Mouse (Mus musculus) heart, embryonic 12.5 days (tissue): ENCODE results near the gene Itgax. TPM values are rescaled to one million over a fixed set of nuclear protein-coding genes. Genes with fewer than 3 reads are reported as not detected.

Experiments
- ATAC-seq: fragments of 200-750 bp; cut with Nextera tagmentation; 2 replicates; pipeline ENCODE4 v1.8.0; 2017; ENCODE audit warnings: moderate TSS enrichment, moderate library complexity; ENCODE audit not compliant: insufficient number of reproducible peaks, low FRiP score
- H3K27ac ChIP-seq: fragments of 300-500 bp; sonication (generic); 2 replicates; pipeline ENCODE4 v1.5.1; 2016; ENCODE audit warnings: mild to moderate bottlenecking, moderate library complexity; ENCODE audit not compliant: poor library complexity, severe bottlenecking
- H3K27me3 ChIP-seq: fragments of 300-500 bp; sonication (generic); replicated peaks from 2 replicates; pipeline ENCODE4 v1.6.1; 2016; ENCODE audit warnings: mild to moderate bottlenecking, moderate library complexity
- H3K36me3 ChIP-seq: fragments of 300-500 bp; sonication (generic); 2 replicates; pipeline ENCODE4 v1.6.1; 2016; ENCODE audit warnings: mild to moderate bottlenecking, moderate library complexity
- H3K4me1 ChIP-seq: fragments of 300-500 bp; sonication (generic); replicated peaks from 2 replicates; pipeline ENCODE4 v1.6.1; 2016; ENCODE audit warnings: mild to moderate bottlenecking
- H3K4me2 ChIP-seq: fragments of 300-500 bp; sonication (generic); 2 replicates; pipeline ENCODE4 v1.6.1; 2016; ENCODE audit warnings: mild to moderate bottlenecking, moderate library complexity
- H3K4me3 ChIP-seq: fragments of 300-500 bp; sonication (generic); 2 replicates; pipeline ENCODE4 v1.5.1; 2016; ENCODE audit warnings: mild to moderate bottlenecking
- H3K9ac ChIP-seq: fragments of 300-500 bp; sonication (generic); 2 replicates; pipeline ENCODE4 v1.6.1; 2016; ENCODE audit warnings: mild to moderate bottlenecking, moderate library complexity
- H3K9me3 ChIP-seq: fragments of 300-500 bp; sonication (generic); replicated peaks from 2 replicates; pipeline ENCODE4 v1.6.1; 2016; ENCODE audit warnings: mild to moderate bottlenecking, moderate library complexity
- WGBS: fragments of 180-500 bp; shearing (Covaris S2); methylation state at CpG from one replicate; pipeline ENCODE4 v1.1.7; 2016; 5-methylcytosine and 5-hydroxymethylcytosine counted together
- polyA plus RNA-seq: library from polyadenylated mRNA; unstranded; fragments of >200 nt; fragmentation: Nextera tagmentation; extraction: Ambion mirVana; gene quantifications from 2 replicates; pipeline ENCODE4 v1.2.1, GENCODE M21; 2016

Gene Itgax
- 0.04 and 0.19 TPM in 2 replicates for polyA plus RNA-seq

GRCm38 (mm10) chr7:128128741-128129720 lies at the start of gene Itgax:
TSS of gene Itgax (plus strand) at chr7:128129547.
- Histone ChIP-seq H3K36me3 (no peaks in the 10 kb centered on the region), H3K9ac (no peak within 1 kb of the TSS), H3K4me3 (no peak within 1 kb of the TSS), H3K9me3 (no peaks in the 10 kb centered on the region), H3K4me1 (peaks cover 19% of the 10 kb centered on the region), H3K27me3 (no peaks in the 10 kb centered on the region), H3K4me2 (no peak within 1 kb of the TSS), H3K27ac (no peak within 1 kb of the TSS)
- no peak for ATAC-seq
- WGBS: 66% methylated on average over 8 of the region's 8 CpGs

GRCm38 (mm10) chr7:128080012-128080411 lies 49.3 kb upstream of the Itgax start:
- H3K9me3 ChIP-seq: no peaks in the 10 kb centered on the region
- no peak overlapping the region for H3K4me2 ChIP-seq
- H3K4me3 ChIP-seq: no peak overlapping the region
- H3K9ac ChIP-seq: no peak overlapping the region
- H3K36me3 ChIP-seq: no peaks in the 10 kb centered on the region
- 78% methylated on average over 8 of the region's 8 CpGs for WGBS
- 0 out of 2 replicates have a peak, but pooled peaks cover 3% of the 10 kb centered on the region for H3K27me3 ChIP-seq
- H3K27ac ChIP-seq: no peak overlapping the region
- no peaks in the 10 kb centered on the region for H3K4me1 ChIP-seq
- ATAC-seq: no peak

GRCm38 (mm10) chr7:128089141-128089540 lies 40.2 kb upstream of the Itgax start:
- Histone ChIP-seq H3K4me3 (no peak overlapping the region), H3K27ac (no peak overlapping the region), H3K27me3 (0 out of 2 replicates have a peak, but pooled peaks cover 3% of the 10 kb centered on the region), H3K4me2 (no peak overlapping the region), H3K36me3 (no peaks in the 10 kb centered on the region), H3K9ac (no peak overlapping the region), H3K9me3 (no peaks in the 10 kb centered on the region), H3K4me1 (no peaks in the 10 kb centered on the region)
- WGBS: 80% methylated on average over 7 of the region's 7 CpGs
- ATAC-seq: no peak

GRCm38 (mm10) chr7:128098135-128098534 lies 31.2 kb upstream of the Itgax start:
- no peak overlapping the region for H3K4me2 ChIP-seq
- H3K9ac ChIP-seq: no peak overlapping the region
- ATAC-seq: no peak
- no peaks in the 10 kb centered on the region for H3K9me3 ChIP-seq
- WGBS: 71% methylated on average over 1 of the region's 1 CpGs
- H3K4me1 ChIP-seq: no peaks in the 10 kb centered on the region
- no peak overlapping the region for H3K27ac ChIP-seq
- no peaks in the 10 kb centered on the region for H3K36me3 ChIP-seq
- H3K4me3 ChIP-seq: no peak overlapping the region
- no peaks in the 10 kb centered on the region for H3K27me3 ChIP-seq

- Histone ChIP-seq H3K4me2 (no peak overlapping the region), H3K9me3 (no peaks in the 10 kb centered on the region), H3K4me3 (no peak overlapping the region), H3K36me3 (no peaks in the 10 kb centered on the region), H3K27ac (no peak overlapping the region), H3K9ac (no peak overlapping the region), H3K27me3 (no peaks in the 10 kb centered on the region), H3K4me1 (no peaks in the 10 kb centered on the region)
- no peak for ATAC-seq
- WGBS: 77% methylated on average over 2 of the region's 2 CpGs
Measured at GRCm38 (mm10) chr7:128100742-128101357, 28.5 kb upstream of the Itgax start.

- no peak overlapping the region for H3K4me2 ChIP-seq
- H3K9me3 ChIP-seq: no peaks in the 10 kb centered on the region
- no peak overlapping the region for H3K4me3 ChIP-seq
- no peak overlapping the region for H3K9ac ChIP-seq
- no peaks in the 10 kb centered on the region for H3K36me3 ChIP-seq
- H3K27me3 ChIP-seq: no peaks in the 10 kb centered on the region
- H3K27ac ChIP-seq: no peak overlapping the region
- H3K4me1 ChIP-seq: no peaks in the 10 kb centered on the region
- 51% methylated on average over 4 of the region's 4 CpGs for WGBS
- ATAC-seq: no peak
Measured at GRCm38 (mm10) chr7:128105246-128105645, 24.1 kb upstream of the Itgax start.

GRCm38 (mm10) chr7:128107462-128107861 lies 21.9 kb upstream of the Itgax start:
- Histone ChIP-seq H3K9ac (no peak overlapping the region), H3K9me3 (no peaks in the 10 kb centered on the region), H3K36me3 (no peaks in the 10 kb centered on the region), H3K4me3 (no peak overlapping the region), H3K27me3 (no peaks in the 10 kb centered on the region), H3K4me1 (no peaks in the 10 kb centered on the region), H3K27ac (no peak overlapping the region), H3K4me2 (no peak overlapping the region)
- WGBS: 82% methylated on average over 7 of the region's 7 CpGs
- ATAC-seq: no peak

GRCm38 (mm10) chr7:128110314-128110713 lies 19.0 kb upstream of the Itgax start:
- no peaks in the 10 kb centered on the region for H3K9me3 ChIP-seq
- H3K9ac ChIP-seq: no peak overlapping the region
- H3K36me3 ChIP-seq: no peaks in the 10 kb centered on the region
- no peak overlapping the region for H3K4me2 ChIP-seq
- 59% methylated on average over 2 of the region's 2 CpGs for WGBS
- peaks cover 3% of the 10 kb centered on the region; the same call in 1 of the 2 replicates for H3K27me3 ChIP-seq
- no peak overlapping the region for H3K27ac ChIP-seq
- no peak overlapping the region for H3K4me3 ChIP-seq
- ATAC-seq: no peak
- no peaks in the 10 kb centered on the region for H3K4me1 ChIP-seq

GRCm38 (mm10) chr7:128112131-128112530 lies 17.2 kb upstream of the Itgax start:
- WGBS: 85% methylated on average over 11 of the region's 11 CpGs
- Histone ChIP-seq H3K27ac (no peak overlapping the region), H3K4me1 (no peaks in the 10 kb centered on the region), H3K36me3 (no peaks in the 10 kb centered on the region), H3K9ac (no peak overlapping the region), H3K27me3 (peaks cover 3% of the 10 kb centered on the region; the same call in 1 of the 2 replicates), H3K4me3 (no peak overlapping the region), H3K9me3 (no peaks in the 10 kb centered on the region), H3K4me2 (no peak overlapping the region)
- no peak for ATAC-seq

- no peak overlapping the region for H3K27ac ChIP-seq
- ATAC-seq: no peak
- no peaks in the 10 kb centered on the region for H3K36me3 ChIP-seq
- no peak overlapping the region for H3K4me2 ChIP-seq
- WGBS: 91% methylated on average over 11 of the region's 11 CpGs
- H3K9me3 ChIP-seq: no peaks in the 10 kb centered on the region
- H3K9ac ChIP-seq: no peak overlapping the region
- no peaks in the 10 kb centered on the region for H3K4me1 ChIP-seq
- H3K27me3 ChIP-seq: peaks cover 3% of the 10 kb centered on the region; the same call in 1 of the 2 replicates
- H3K4me3 ChIP-seq: no peak overlapping the region
Measured at GRCm38 (mm10) chr7:128114371-128115105, 14.8 kb upstream of the Itgax start.
